Mouse (Mus musculus): ENCODE results near the gene Slirp. TPM values are rescaled to one million over a fixed set of nuclear protein-coding genes. Genes with fewer than 3 reads are reported as not detected.

The Slirp gene
- total and polyA plus RNA-seq, 3 experiments: 117 to 261 (median 138) TPM

- Histone ChIP-seq H3K27me3 (replicated peaks) (peaks cover 5% of the 10 kb centered on the region), H3K9me3 (replicated peaks; ENCODE audit: low read length) (no peaks in the 10 kb centered on the region), H3K4me3 (replicated peaks in 1 of 3; ENCODE audit: low read depth in 2 of 3, low read length in 2 of 3, poor library complexity in 1 of 3) (no peak overlapping the region), H3K36me3 (replicated peaks in 1 of 2; ENCODE audit: control insufficient read depth in 1 of 2, insufficient read depth in 1 of 2, low read length in 1 of 2) (no peaks in the 10 kb centered on the region), H3K9ac (ENCODE audit: insufficient read depth, low read depth) (no peak overlapping the region), H3K27ac (ENCODE audit: insufficient read depth, low read depth) (no peak overlapping the region), H3K4me1 (ENCODE audit: control insufficient read depth in 1 of 2, insufficient read depth in 2 of 2) (peaks cover 4 to 7% of the 10 kb centered on the region in 2 experiments), H3K4me2 (ENCODE audit: insufficient read depth, low read depth, poor library complexity, severe bottlenecking) (no peak overlapping the region), H3K79me2 (replicated peaks; ENCODE audit: control insufficient read depth, extremely low read depth, insufficient read depth, poor library complexity, severe bottlenecking) (no peaks in the 10 kb centered on the region)
- no peak for DNase-seq (ENCODE audit: extremely low read depth)
- dilution Hi-C loops (cut with MboI; ENCODE audit: extremely low pct_ligation_motif_present, extremely low pct_unique_long_range_greater_than_20kb, low sequenced_read_pairs) (no loop called here), in situ Hi-C loops (cut with MboI; ENCODE audit: low pct_ligation_motif_present, low pct_unique_long_range_greater_than_20kb, low sequenced_read_pairs) (no loop called here)
- TF ChIP-seq MEF2A (IDR thresholded peaks at IDR 0.05; ENCODE audit: borderline replicate concordance, low read depth, low read length) (no peak), CTCF (conservative IDR thresholded peaks at IDR 0.05 in 1 of 2, IDR thresholded peaks at IDR 0.05 in 1 of 2; ENCODE audit: low read depth in 2 of 2, low read length in 2 of 2) (no peak), MAX (IDR thresholded peaks at IDR 0.05; ENCODE audit: low read length) (no peak), PAX5 (IDR thresholded peaks at IDR 0.05; ENCODE audit: low read length) (no peak), SMC3 (IDR thresholded peaks at IDR 0.05; ENCODE audit: low read depth, low read length) (no peak), EP300 (IDR thresholded peaks at IDR 0.05; ENCODE audit: low read length) (no peak), E2F4 (IDR thresholded peaks at IDR 0.05; ENCODE audit: insufficient replicate concordance, low read depth, low read length) (no peak), UBTF (IDR thresholded peaks at IDR 0.05; ENCODE audit: low read depth, low read length) (no peak), KAT2A (IDR thresholded peaks at IDR 0.05; ENCODE audit: insufficient replicate concordance, low read length) (no peak), GABPA (IDR thresholded peaks at IDR 0.05; ENCODE audit: insufficient replicate concordance, low read depth, low read length) (no peak)
These were observed 45.8 kb upstream of the Slirp start for GRCm38 (mm10) chr12:87397811-87398417.

GRCm38 (mm10) chr12:87399119-87399819 is 44.4 kb upstream of the Slirp start:
- no peaks in the 10 kb centered on the region for H3K79me2 ChIP-seq (replicated peaks; ENCODE audit: control insufficient read depth, extremely low read depth, insufficient read depth, poor library complexity, severe bottlenecking)
- no peaks in the 10 kb centered on the region for H3K9me3 ChIP-seq (replicated peaks; ENCODE audit: low read length)
- peaks cover under 1% of the 10 kb centered on the region for H3K27me3 ChIP-seq (replicated peaks)
- no peak overlapping the region for H3K4me2 ChIP-seq (ENCODE audit: insufficient read depth, low read depth, poor library complexity, severe bottlenecking)
- H3K36me3 ChIP-seq (replicated peaks in 1 of 2; ENCODE audit: control insufficient read depth in 1 of 2, insufficient read depth in 1 of 2, low read length in 1 of 2): no peaks in the 10 kb centered on the region
- H3K27ac ChIP-seq (ENCODE audit: insufficient read depth, low read depth): no peak overlapping the region
- no peak for DNase-seq (ENCODE audit: extremely low read depth)
- H3K9ac ChIP-seq (ENCODE audit: insufficient read depth, low read depth): no peak overlapping the region
- peaks cover 4 to 7% of the 10 kb centered on the region in 2 experiments for H3K4me1 ChIP-seq (ENCODE audit: control insufficient read depth in 1 of 2, insufficient read depth in 2 of 2)
- dilution Hi-C loops (cut with MboI; ENCODE audit: extremely low pct_ligation_motif_present, extremely low pct_unique_long_range_greater_than_20kb, low sequenced_read_pairs) (no loop called here), in situ Hi-C loops (cut with MboI; ENCODE audit: low pct_ligation_motif_present, low pct_unique_long_range_greater_than_20kb, low sequenced_read_pairs) (no loop called here)
- TF ChIP-seq ELF1 (IDR thresholded peaks at IDR 0.05; ENCODE audit: low read depth, low read length): no peak
- no peak for TF ChIP-seq JUN (IDR thresholded peaks at IDR 0.05; ENCODE audit: insufficient read depth, low read depth, low read length)
- no peak for TF ChIP-seq USF2 (conservative IDR thresholded peaks at IDR 0.05; ENCODE audit: low read depth, low read length)
- TF ChIP-seq CHD1 (IDR thresholded peaks at IDR 0.05; ENCODE audit: low read depth, low read length): no peak
- no peak for TF ChIP-seq RCOR1 (conservative IDR thresholded peaks at IDR 0.05; ENCODE audit: low read depth, low read length)
- TF ChIP-seq POLR2A (IDR thresholded peaks at IDR 0.05; ENCODE audit: low read depth, low read length): no peak
- TF ChIP-seq SMC3 (IDR thresholded peaks at IDR 0.05; ENCODE audit: low read depth, low read length): no peak
- TF ChIP-seq TBP (conservative IDR thresholded peaks at IDR 0.05; ENCODE audit: low read depth, low read length): no peak
- H3K4me3 ChIP-seq (replicated peaks in 1 of 3; ENCODE audit: low read depth in 2 of 3, low read length in 2 of 3, poor library complexity in 1 of 3): no peak overlapping the region
